Mouse (Mus musculus) brain, embryonic 14.5 days (tissue): Measurements from ENCODE around the gene Daam2.

ENCODE experiments used
- CTCF ChIP-seq: fragments of 200-500 bp; IDR thresholded peaks from 2 replicates; pipeline ENCODE4 v1.5.1; 2012; ENCODE audit warnings: inconsistent platforms, mild to moderate bottlenecking, moderate library complexity, borderline replicate concordance; ENCODE audit not compliant: insufficient read depth, insufficient read length; ENCODE audit errors: extremely low read depth
- POLR2A ChIP-seq: fragments of 200-500 bp; IDR thresholded peaks from 2 replicates; pipeline ENCODE4 v1.6.1; 2012; ENCODE audit warnings: mild to moderate bottlenecking, inconsistent platforms, borderline replicate concordance; ENCODE audit not compliant: poor library complexity, insufficient read depth, insufficient read length, severe bottlenecking; ENCODE audit errors: extremely low read depth

DNA sequence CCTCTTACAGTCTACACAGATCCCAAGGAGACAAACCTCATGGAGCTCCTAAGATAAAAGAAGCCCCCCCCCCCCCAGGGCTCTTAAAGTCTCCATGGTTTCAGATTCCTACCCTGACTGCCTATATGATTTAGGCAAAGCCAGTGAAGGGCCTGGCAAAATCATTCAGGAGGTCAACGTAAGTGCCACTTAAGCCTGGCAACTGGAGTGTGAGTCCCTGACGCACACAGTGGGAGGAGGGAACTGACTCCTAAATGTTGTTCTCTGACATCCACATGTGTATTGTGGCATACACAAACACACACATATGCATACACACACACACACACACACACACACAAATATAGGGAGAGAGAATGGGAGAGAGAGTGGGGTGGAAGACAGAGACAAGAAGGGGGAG lies 12.7 kb downstream of the Daam2 start:
- TF ChIP-seq CTCF (no peak), POLR2A (no peak)
